Mouse (Mus musculus): Measurements from ENCODE around the gene Snrpa1. TPM values are rescaled to one million over a fixed set of nuclear protein-coding genes. Genes with fewer than 3 reads are reported as not detected.

Snrpa1 gene
- polyA plus RNA-seq, 2 experiments from 2014 or later, result 133 to 154 TPM

- peak; percentile 87 for ATAC-seq
These were observed 57.1 kb downstream of the Snrpa1 start for GRCm38 (mm10) chr7:66115821-66116343.

- no peak for ATAC-seq
These were observed 58.2 kb downstream of the Snrpa1 start for GRCm38 (mm10) chr7:66116906-66117482.

GRCm38 (mm10) chr7:66118046-66118445 lies 59.2 kb downstream of the Snrpa1 start:
- ATAC-seq, result no peak

- no peak for ATAC-seq
These were observed 60.0 kb downstream of the Snrpa1 start for GRCm38 (mm10) chr7:66118796-66119195.

GRCm38 (mm10) chr7:66120139-66120538 lies 61.3 kb downstream of the Snrpa1 start:
- no peak for ATAC-seq

GRCm38 (mm10) chr7:66120702-66121396 lies 62.0 kb downstream of the Snrpa1 start:
- ATAC-seq, result peak; percentile 32

Other genes starting within 250 kb of the Snrpa1 start
- not detected for gene Pcsk6, start 197.3 kb upstream of the Snrpa1 start, polyA plus RNA-seq (2017; shearing (Covaris generic))
- gene Gm45213, start 15.4 kb upstream of the Snrpa1 start, polyA plus RNA-seq (2017; shearing (Covaris generic)), result not detected
- gene Selenos, start 20.6 kb downstream of the Snrpa1 start, polyA plus RNA-seq (2017; shearing (Covaris generic)), result 100 to 1,000 TPM; 188 to 201 TPM
- gene Chsy1, start 50.5 kb downstream of the Snrpa1 start, polyA plus RNA-seq (2017; shearing (Covaris generic)), result 10 to 100 TPM; 12.3 to 13.3 TPM